Mouse (Mus musculus): Measurements from ENCODE around the gene Lpar6.

- TF ChIP-seq CTCF (IDR thresholded peaks at IDR 0.05; ENCODE audit: extremely low read depth, insufficient read depth, low read length) (no peak), POLR2A (IDR thresholded peaks at IDR 0.05; ENCODE audit: extremely low read depth, insufficient read depth, low read length) (no peak)
Measured at GRCm38 (mm10) chr14:73209262-73209661, 28.4 kb upstream of the Lpar6 start.
